ENCODE assay signal across 17 mouse cellular contexts in the genomic region with DNA sequence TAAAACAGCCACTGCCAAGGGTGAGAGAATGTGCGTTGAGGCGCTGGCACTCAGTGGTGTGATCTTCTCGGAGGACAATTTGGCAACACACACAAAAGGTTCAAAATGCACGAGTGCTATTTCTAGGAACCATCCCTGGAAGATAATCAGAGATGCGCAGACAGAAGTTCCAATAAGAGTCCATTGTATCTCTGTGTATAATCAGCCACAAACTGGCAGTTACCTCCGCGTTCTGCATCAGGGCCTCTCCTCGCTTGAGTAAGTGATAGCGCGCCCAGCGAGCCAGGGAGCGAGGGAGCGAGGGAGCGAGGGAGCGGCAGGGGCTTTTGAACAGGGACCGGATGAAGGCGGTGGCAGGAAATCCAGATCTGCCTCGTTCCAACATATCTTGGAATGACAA.
A peak's percentile ranks its signal among the peaks of the same experiment; 100 is the strongest.
DNase-seq lines count a peak whose midpoint lies in the region; ATAC-seq and TF ChIP-seq lines count a peak whose summit lies in the region.
"Had no signal": no experiment of that assay in that cellular context is flagged by ENCODE, and none has a peak within 500 bp of the region (broad histone marks: within the 10 kb centered on the region; RNA-seq: fewer than 3 reads in every experiment).

No protein-coding gene starts in this region.

- no peak overlapping the region for H3K4me2 ChIP-seq in hindbrain, embryonic 14.5 days (replicated peaks)
- H3K4me2 ChIP-seq in midbrain, embryonic 14.5 days (ENCODE audit: low read length): no peak overlapping the region
- H3K4me2 ChIP-seq in midbrain, embryonic 11.5 days: no peak overlapping the region
- H3K4me2 ChIP-seq in liver, embryonic 13.5 days: peak overlapping the region; percentile 25
- no peak overlapping the region for H3K4me2 ChIP-seq in midbrain, postnatal 0 days (ENCODE audit: low read depth, low read length, poor library complexity, severe bottlenecking)
- H3K4me2 ChIP-seq: heart, embryonic 15.5 days had no signal

- H3K9me3 ChIP-seq in hindbrain, embryonic 14.5 days (ENCODE audit: control insufficient read depth, low read length): no peaks in the 10 kb centered on the region
- no peaks in the 10 kb centered on the region for H3K9me3 ChIP-seq in hindbrain, embryonic 10.5 days
- no peaks in the 10 kb centered on the region for H3K9me3 ChIP-seq in midbrain, embryonic 14.5 days (ENCODE audit: control insufficient read depth, low read length)
- H3K9me3 ChIP-seq in midbrain, embryonic 11.5 days (ENCODE audit: control insufficient read depth, low read length): no peaks in the 10 kb centered on the region
- no peaks in the 10 kb centered on the region for H3K9me3 ChIP-seq in liver, embryonic 13.5 days (replicated peaks)
- no peaks in the 10 kb centered on the region for H3K9me3 ChIP-seq in midbrain, postnatal 0 days (ENCODE audit: low read length)
- H3K9me3 ChIP-seq: heart, embryonic 15.5 days had no signal

- H3K36me3 ChIP-seq in hindbrain, embryonic 14.5 days (replicated peaks; ENCODE audit: control insufficient read depth, insufficient read depth): no peaks in the 10 kb centered on the region
- H3K36me3 ChIP-seq in hindbrain, embryonic 10.5 days: no peaks in the 10 kb centered on the region
- H3K36me3 ChIP-seq in midbrain, embryonic 14.5 days (ENCODE audit: control insufficient read depth, insufficient read depth, low read length): no peaks in the 10 kb centered on the region
- no peaks in the 10 kb centered on the region for H3K36me3 ChIP-seq in midbrain, embryonic 11.5 days (ENCODE audit: control insufficient read depth, insufficient read depth, low read length)
- no peaks in the 10 kb centered on the region for H3K36me3 ChIP-seq in liver, embryonic 13.5 days
- no peaks in the 10 kb centered on the region for H3K36me3 ChIP-seq in midbrain, postnatal 0 days (ENCODE audit: insufficient read depth, low read length)
- H3K36me3 ChIP-seq: heart, embryonic 15.5 days had no signal

- TF ChIP-seq CTCF in midbrain, postnatal 0 days (IDR thresholded peaks at IDR 0.05): no peak

- ATAC-seq in hindbrain, embryonic 14.5 days (ENCODE audit: low FRiP score): 0 out of 2 replicates have a peak, but pooled peaks have one; percentile 49
- no peak for ATAC-seq in midbrain, embryonic 14.5 days (ENCODE audit: low FRiP score, low TSS enrichment)
- ATAC-seq in midbrain, embryonic 11.5 days (ENCODE audit: low FRiP score): no peak
- peak; percentile 84 for ATAC-seq in liver, embryonic 13.5 days (ENCODE audit: low read depth)
- ATAC-seq in midbrain, postnatal 0 days (ENCODE audit: low FRiP score): 0 out of 2 replicates have a peak, but pooled peaks have one; percentile 35

- no peak overlapping the region for H3K9ac ChIP-seq in hindbrain, embryonic 14.5 days
- no peak overlapping the region for H3K9ac ChIP-seq in midbrain, embryonic 14.5 days (replicated peaks; ENCODE audit: low read length)
- H3K9ac ChIP-seq in midbrain, embryonic 11.5 days (ENCODE audit: low read length): no peak overlapping the region
- peak overlapping the region; percentile 27; the same call in 1 of the 2 replicates for H3K9ac ChIP-seq in liver, embryonic 13.5 days
- no peak overlapping the region for H3K9ac ChIP-seq in midbrain, postnatal 0 days (replicated peaks; ENCODE audit: low read length, poor library complexity, severe bottlenecking)
- H3K9ac ChIP-seq: heart, embryonic 15.5 days had no signal

- peaks cover 8% of the 10 kb centered on the region for H3K4me1 ChIP-seq in hindbrain, embryonic 14.5 days (replicated peaks; ENCODE audit: control insufficient read depth, insufficient read depth, low read length)
- H3K4me1 ChIP-seq in hindbrain, embryonic 10.5 days (replicated peaks): peaks cover 9% of the 10 kb centered on the region; the same call in 1 of the 2 replicates
- H3K4me1 ChIP-seq in midbrain, embryonic 14.5 days (ENCODE audit: control insufficient read depth, insufficient read depth, low read length): peaks cover 7% of the 10 kb centered on the region
- H3K4me1 ChIP-seq in midbrain, embryonic 11.5 days (ENCODE audit: control insufficient read depth, insufficient read depth, low read length): no peaks in the 10 kb centered on the region
- H3K4me1 ChIP-seq in liver, embryonic 13.5 days (replicated peaks): peaks cover 46% of the 10 kb centered on the region
- no peaks in the 10 kb centered on the region for H3K4me1 ChIP-seq in midbrain, postnatal 0 days (ENCODE audit: insufficient read depth, low read length)

- peak overlapping the region; percentile 39; the same call in 1 of the 2 replicates for H3K27ac ChIP-seq in hindbrain, embryonic 14.5 days
- no peak overlapping the region for H3K27ac ChIP-seq in hindbrain, embryonic 10.5 days
- peak overlapping the region; percentile 37; the same call in 1 of the 2 replicates for H3K27ac ChIP-seq in midbrain, embryonic 14.5 days (replicated peaks; ENCODE audit: low read depth, low read length)
- H3K27ac ChIP-seq in midbrain, embryonic 11.5 days (ENCODE audit: low read depth, low read length): no peak overlapping the region
- peak overlapping the region; percentile 59 for H3K27ac ChIP-seq in liver, embryonic 13.5 days
- H3K27ac ChIP-seq in midbrain, postnatal 0 days (ENCODE audit: low read depth, low read length): peak overlapping the region; percentile 49; the same call in 1 of the 2 replicates
- H3K27ac ChIP-seq: heart, embryonic 15.5 days had no signal

- H3K4me3 ChIP-seq in hindbrain, embryonic 14.5 days (replicated peaks; ENCODE audit: low read length): no peak overlapping the region
- H3K4me3 ChIP-seq in hindbrain, embryonic 10.5 days: no peak overlapping the region
- no peak overlapping the region for H3K4me3 ChIP-seq in midbrain, embryonic 14.5 days (replicated peaks; ENCODE audit: low read depth, low read length)
- H3K4me3 ChIP-seq in midbrain, embryonic 11.5 days (ENCODE audit: low read depth, low read length): no peak overlapping the region
- no peak overlapping the region for H3K4me3 ChIP-seq in liver, embryonic 13.5 days (replicated peaks)
- H3K4me3 ChIP-seq in midbrain, postnatal 0 days (ENCODE audit: low read depth, low read length): no peak overlapping the region
- H3K4me3 ChIP-seq: erythroblast, embryonic 14.5 days; heart, embryonic 15.5 days had no signal

- no peak for DNase-seq in hindbrain, embryonic 14.5 days (ENCODE audit: low spot score)
- DNase-seq in hindbrain, embryonic 10.5 days (ENCODE audit: low spot score): no peak
- DNase-seq in midbrain, embryonic 14.5 days: peak; percentile 62
- DNase-seq in midbrain, embryonic 11.5 days (ENCODE audit: low spot score, missing footprints): no peak
- DNase-seq in liver, embryonic 13.5 days: no peak
- peak; percentile 46 for DNase-seq in midbrain, postnatal 0 days (ENCODE audit: low spot score)
- no peak for DNase-seq in cerebellum, postnatal 4 days (ENCODE audit: low spot score in 2 of 2)
- DNase-seq in gastrocnemius, postnatal 14 days: no peak
- DNase-seq: cerebellum, adult 9-11 months; heart, adult 11 months; kidney, adult 9 months; lung, adult 18-20 months; lung, postnatal 36 days; right cerebral cortex, adult 18-20 months; thymus, postnatal 25 days had no signal

- WGBS in hindbrain, embryonic 14.5 days: 38% methylated on average over 18 of the region's 18 CpGs
- WGBS in hindbrain, embryonic 10.5 days: 60% methylated on average over 18 of the region's 18 CpGs
- 35% methylated on average over 18 of the region's 18 CpGs for WGBS in midbrain, embryonic 14.5 days
- WGBS in midbrain, embryonic 11.5 days: 54% methylated on average over 18 of the region's 18 CpGs
- WGBS in liver, embryonic 13.5 days (ENCODE audit: insufficient replicate concordance): 41% methylated on average over 18 of the region's 18 CpGs
- WGBS in midbrain, postnatal 0 days: 40% methylated on average over 18 of the region's 18 CpGs

- H3K27me3 ChIP-seq in hindbrain, embryonic 14.5 days (ENCODE audit: control insufficient read depth, insufficient read depth, low read length): no peaks in the 10 kb centered on the region
- H3K27me3 ChIP-seq in hindbrain, embryonic 10.5 days (ENCODE audit: insufficient read depth, poor library complexity, severe bottlenecking): no peaks in the 10 kb centered on the region
- no peaks in the 10 kb centered on the region for H3K27me3 ChIP-seq in midbrain, embryonic 14.5 days (ENCODE audit: control insufficient read depth, insufficient read depth, low read length)
- H3K27me3 ChIP-seq in midbrain, embryonic 11.5 days (ENCODE audit: control insufficient read depth, insufficient read depth, low read length): no peaks in the 10 kb centered on the region
- 0 out of 2 replicates have a peak, but pooled peaks cover 3% of the 10 kb centered on the region for H3K27me3 ChIP-seq in liver, embryonic 13.5 days
- H3K27me3 ChIP-seq in midbrain, postnatal 0 days (ENCODE audit: insufficient read depth, low read length): no peaks in the 10 kb centered on the region

- intact Hi-C loops in gastrocnemius, postnatal 14 days (cut with DNase I; ENCODE audit: low total_unique reads): loop anchor here (10.0 kb wide), 1 partner anchor 141 kb away; no protein-coding TSS in a partner anchor

Comparison
In these comparisons a context has a peak if more than half of its experiments do, and no peak if none do; other contexts are left out.
1. ATAC-seq: peak in hindbrain, embryonic 14.5 days (single experiment), liver, embryonic 13.5 days (single experiment) and midbrain, postnatal 0 days (single experiment); none in midbrain, embryonic 14.5 days (single experiment) and midbrain, embryonic 11.5 days (single experiment).
2. DNase-seq: peak in midbrain, embryonic 14.5 days (single experiment) and midbrain, postnatal 0 days (single experiment); none in hindbrain, embryonic 14.5 days (single experiment), hindbrain, embryonic 10.5 days (single experiment), midbrain, embryonic 11.5 days (single experiment), liver, embryonic 13.5 days (single experiment), cerebellum, postnatal 4 days (0 of 2) and gastrocnemius, postnatal 14 days (single experiment).
3. H3K27ac ChIP-seq: peak in hindbrain, embryonic 14.5 days (single experiment), midbrain, embryonic 14.5 days (single experiment), liver, embryonic 13.5 days (single experiment) and midbrain, postnatal 0 days (single experiment); none in hindbrain, embryonic 10.5 days (single experiment) and midbrain, embryonic 11.5 days (single experiment).